Mouse (Mus musculus) neural tube, embryonic 10.5 days (tissue): ENCODE results near the gene Olfr619.

Experiments used
- DNase-seq: peaks from one replicate; pipeline ENCODE4 v3.0.0-alpha.2; 2017; ENCODE audit warnings: low spot score; ENCODE audit errors: extremely low spot score

The Olfr619 gene

GRCm38 (mm10) chr7:103600275-103600674, at the start of gene Olfr619:
TSS of gene Olfr619 (plus strand) at chr7:103600575.
- no peak for DNase-seq

DNA sequence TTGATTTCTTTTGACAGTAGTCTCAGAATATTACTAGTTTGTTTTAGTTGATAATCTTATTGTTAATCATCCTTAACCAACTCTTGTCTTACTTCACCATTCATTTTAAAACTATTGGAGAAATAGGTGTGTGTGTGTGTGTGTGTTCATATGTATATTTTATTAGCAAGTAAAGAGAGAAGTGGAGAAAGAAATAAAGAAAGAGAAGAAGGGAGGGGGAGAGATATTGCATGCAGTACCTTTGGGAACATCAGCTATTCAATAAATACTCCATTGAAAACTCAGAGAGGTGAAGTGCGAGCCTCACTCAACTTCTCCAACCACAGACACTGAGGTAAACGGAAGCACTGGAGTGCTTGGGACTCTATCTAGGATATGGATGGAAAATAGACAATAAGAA, 44.6 kb upstream of the Olfr619 start, which contains the start of gene Olfr615:
Gene Olfr615 (plus strand): TSS at position 301 of the 400 bp plus-strand sequence.
- no peak for DNase-seq

DNA sequence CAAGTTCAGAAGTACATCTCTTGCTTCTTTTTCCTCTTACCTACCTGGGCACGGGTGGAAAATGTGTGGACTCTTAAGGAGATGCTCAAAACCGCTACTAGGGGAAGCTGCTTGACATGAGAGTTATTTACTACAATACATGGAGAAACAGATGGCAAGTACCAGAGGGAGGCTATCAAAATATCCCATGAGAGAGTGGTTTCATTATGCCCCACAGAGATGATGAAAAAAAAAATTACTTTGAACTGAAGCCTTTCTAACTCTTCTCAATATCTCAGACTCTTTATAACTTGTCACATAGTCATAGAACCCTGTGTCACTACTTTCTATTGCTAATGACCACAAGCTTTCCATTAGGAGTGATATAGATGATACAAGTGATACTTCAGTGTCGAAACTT, 31.3 kb upstream of the Olfr619 start, which contains the start of gene Olfr616:
Gene Olfr616 (minus strand): TSS at position 101 of the 400 bp plus-strand sequence.
- DNase-seq, result no peak

DNA sequence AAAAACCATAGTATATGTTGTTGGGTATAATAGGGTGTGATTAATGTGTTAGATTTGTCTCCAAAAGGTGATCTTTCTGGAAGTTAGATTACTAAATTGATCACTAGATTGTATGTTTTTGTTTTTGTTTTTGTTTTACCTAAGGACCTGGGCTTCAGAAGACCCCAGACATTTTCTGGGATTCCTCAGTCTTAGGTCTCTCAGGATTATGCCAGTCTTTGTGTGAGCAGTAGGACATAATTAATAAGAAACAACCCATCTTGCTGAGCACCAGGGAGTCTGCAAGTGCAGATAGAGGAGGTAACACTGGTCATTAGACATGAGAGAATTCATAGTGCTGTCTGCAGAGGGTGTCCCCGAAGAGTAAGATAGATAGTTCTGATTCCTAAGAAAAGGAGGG, 27.6 kb upstream of the Olfr619 start, which contains the start of gene Olfr617:
Gene Olfr617 (plus strand): TSS at position 301 of the 400 bp plus-strand sequence.
- DNase-seq, result no peak

GRCm38 (mm10) chr7:103589803-103590202, 10.6 kb upstream of the Olfr619 start, which contains the start of gene Olfr618:
TSS of gene Olfr618 (plus strand) at chr7:103590103.
- DNase-seq, result no peak

- no peak for DNase-seq
Observed at GRCm38 (mm10) chr7:103607425-103607824, 7.0 kb downstream of the Olfr619 start.

GRCm38 (mm10) chr7:103612434-103612833, 12.1 kb downstream of the Olfr619 start, which contains the start of gene Olfr620:
TSS of gene Olfr620 (minus strand) at chr7:103612534.
- DNase-seq, result no peak

- no peak for DNase-seq
Observed at GRCm38 (mm10) chr7:103636795-103637194, 36.4 kb downstream of the Olfr619 start.

DNA sequence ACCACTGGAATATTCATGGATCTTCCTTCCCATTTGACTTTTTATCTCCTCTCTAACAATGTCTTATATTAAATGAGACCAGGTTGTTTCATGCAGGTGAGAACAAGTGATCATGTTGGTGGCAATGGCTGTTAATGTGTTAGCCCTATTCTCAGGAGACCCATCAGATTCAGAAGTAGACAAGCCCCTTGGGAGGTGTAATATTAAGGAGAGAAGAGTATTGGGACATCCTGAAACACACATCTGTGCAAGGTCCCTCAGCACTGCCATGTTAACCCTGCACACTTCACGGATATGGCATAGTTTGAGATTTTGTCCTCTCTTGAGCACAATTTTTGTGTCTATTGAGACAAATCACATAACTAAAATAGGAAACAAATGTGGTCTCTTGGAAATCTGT, 42.2 kb downstream of the Olfr619 start, which contains the start of gene Olfr622:
Gene Olfr622 (minus strand): TSS at position 101 of the 400 bp plus-strand sequence.
- no peak for DNase-seq

DNA sequence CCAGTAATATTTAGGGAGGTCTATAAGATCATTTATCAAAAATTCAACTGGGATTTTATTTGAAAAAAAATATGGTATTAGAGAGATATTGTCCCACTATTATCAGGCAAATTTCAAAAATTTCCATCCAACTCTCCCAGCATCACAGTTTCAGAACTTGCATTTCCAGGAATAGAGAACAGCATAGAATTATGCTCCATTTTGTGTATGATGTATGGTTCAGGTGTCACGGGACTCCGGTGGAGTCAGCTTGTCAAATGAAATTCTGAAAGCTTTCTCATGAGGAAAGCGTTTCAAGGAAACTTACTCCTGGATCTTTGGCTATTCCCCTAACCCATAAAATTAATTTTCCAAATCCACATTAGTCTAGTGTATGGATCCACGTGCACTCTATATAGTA, 43.7 kb downstream of the Olfr619 start:
- DNase-seq, result no peak
